ENCODE assay signal across 18 mouse cellular contexts in the genomic region with DNA sequence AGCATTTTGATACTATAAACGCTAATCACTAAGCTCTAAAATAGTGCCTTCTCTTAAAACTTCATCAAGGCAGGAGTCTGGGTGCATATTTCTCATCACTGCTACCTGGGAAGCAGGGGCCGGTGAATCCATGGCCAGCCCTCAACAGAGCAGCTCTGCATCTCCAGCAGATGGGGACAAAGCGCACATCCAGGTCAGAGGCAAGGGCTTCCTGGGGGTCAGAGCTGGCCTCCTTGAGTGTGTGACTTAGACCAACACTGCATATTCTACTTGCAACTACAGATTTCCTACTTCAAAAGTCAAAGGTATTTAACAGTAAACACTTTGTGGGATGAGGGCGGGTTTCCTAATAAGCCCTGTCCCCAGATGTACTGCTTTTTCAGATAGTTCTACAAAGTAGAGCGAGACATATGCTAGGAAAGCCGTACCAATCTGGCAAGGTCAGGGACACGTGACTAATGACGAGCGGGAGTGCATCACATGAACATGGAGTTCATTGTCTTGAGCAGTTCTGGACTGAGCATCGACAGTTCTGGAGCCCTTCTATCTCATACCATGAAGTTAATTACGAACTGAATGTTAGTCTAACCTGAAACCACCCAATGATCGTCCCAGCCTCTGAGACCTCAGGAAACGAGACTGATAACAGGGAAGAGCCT. TPM values are rescaled to one million over a fixed set of nuclear protein-coding genes. Genes with fewer than 3 reads are reported as not detected.
DNase-seq lines count a peak whose midpoint lies in the region; ATAC-seq and TF ChIP-seq lines count a peak whose summit lies in the region.
"Had no signal": no experiment of that assay in that cellular context is flagged by ENCODE, and none has a peak within 500 bp of the region (broad histone marks: within the 10 kb centered on the region; RNA-seq: fewer than 3 reads in every experiment).

No protein-coding gene starts in this region.

- H3K27me3 ChIP-seq in heart, postnatal 0 days (ENCODE audit: control insufficient read depth, insufficient read depth, low read length): no peaks in the 10 kb centered on the region
- H3K27me3 ChIP-seq: heart, embryonic 15.5 days; liver, embryonic 15.5 days; midbrain, embryonic 12.5 days had no signal

- H3K27ac ChIP-seq in heart, postnatal 0 days (ENCODE audit: low read depth): 0 out of 2 replicates have a peak overlapping the region, but pooled peaks have one; percentile 25
- no peak overlapping the region for H3K27ac ChIP-seq in left cerebral cortex, adult 2 months
- H3K27ac ChIP-seq: heart, embryonic 15.5 days; liver, embryonic 15.5 days; macrophage; midbrain, embryonic 12.5 days had no signal

- peak; percentile 31 for TF ChIP-seq CTCF in heart, postnatal 0 days (IDR thresholded peaks at IDR 0.05; ENCODE audit: low read depth)
- peak; percentile 1; the same call in 1 of the 2 replicates for TF ChIP-seq CTCF in left cerebral cortex, adult 2 months (IDR thresholded peaks at IDR 0.05)

- TF ChIP-seq EP300 in heart, postnatal 0 days (IDR thresholded peaks at IDR 0.05; ENCODE audit: low read depth): no peak

- H3K4me2 ChIP-seq in heart, postnatal 0 days (ENCODE audit: low read depth, low read length): no peak overlapping the region
- H3K4me2 ChIP-seq: heart, embryonic 15.5 days; liver, embryonic 15.5 days; midbrain, embryonic 12.5 days had no signal

- no peak overlapping the region for H3K9ac ChIP-seq in heart, postnatal 0 days (replicated peaks; ENCODE audit: low read depth, low read length)
- H3K9ac ChIP-seq: heart, embryonic 15.5 days; liver, embryonic 15.5 days; midbrain, embryonic 12.5 days had no signal

- peak; percentile 36 for DNase-seq in embryo, embryonic 10 days (ENCODE audit: low spot score)
- DNase-seq in embryo, embryonic 9.5 days (ENCODE audit: extremely low spot score): no peak
- DNase-seq in heart, postnatal 0 days (ENCODE audit: low spot score): no peak
- no peak for DNase-seq in heart, postnatal 25 days (ENCODE audit: low spot score)
- DNase-seq in left cerebral cortex, adult 2 months (ENCODE audit: extremely low spot score in 1 of 2, low spot score in 2 of 2): no peak
- no peak for DNase-seq in left cerebral cortex, adult 11 months (ENCODE audit: low spot score)
- peak; percentile 47 for DNase-seq in ES-CJ7 (ENCODE audit: low read depth, low spot score)
- DNase-seq in right cerebral cortex, postnatal 14 days: no peak
- DNase-seq: adrenal gland, adult 8-10 months; cerebellum, adult 18-20 months; gastrocnemius, postnatal 36 days; kidney, postnatal 14 days; thymus, postnatal 14 days had no signal

- H3K9me3 ChIP-seq in heart, postnatal 0 days (replicated peaks; ENCODE audit: control insufficient read depth, low read length): no peaks in the 10 kb centered on the region
- H3K9me3 ChIP-seq: heart, embryonic 15.5 days; liver, embryonic 15.5 days; midbrain, embryonic 12.5 days had no signal

- H3K4me1 ChIP-seq in heart, postnatal 0 days (ENCODE audit: control insufficient read depth, insufficient read depth): no peaks in the 10 kb centered on the region
- H3K4me1 ChIP-seq: liver, embryonic 15.5 days; midbrain, embryonic 12.5 days had no signal

- no peak overlapping the region for H3K4me3 ChIP-seq in heart, postnatal 0 days (ENCODE audit: low read depth, low read length)
- no peak overlapping the region for H3K4me3 ChIP-seq in left cerebral cortex, adult 2 months
- H3K4me3 ChIP-seq: erythroblast, embryonic 14.5 days; heart, embryonic 15.5 days; liver, embryonic 15.5 days; midbrain, embryonic 12.5 days had no signal

- intact Hi-C loops in heart, postnatal 25 days (cut with DNase I): loop anchor here (10.0 kb wide), 1 partner anchor 146 kb away; no protein-coding TSS in a partner anchor
- intact Hi-C loops in left cerebral cortex, adult 2 months (cut with DNase I): no loop called here

- H3K36me3 ChIP-seq in heart, postnatal 0 days (replicated peaks; ENCODE audit: control insufficient read depth, insufficient read depth, low read length): peaks cover 76% of the 10 kb centered on the region

- 73% methylated on average over 13 of the region's 13 CpGs for WGBS in heart, postnatal 0 days

- no peak for ATAC-seq in heart, postnatal 0 days (ENCODE audit: insufficient read depth, low read depth)

RNA-seq across cellular contexts. Expression of gene Csrp2, which starts 21.3 kb away (rescaled TPM):
- total RNA-seq in heart, postnatal 0 days (2014; rRNA removed; ENCODE audit: low replicate concordance): 193 and 293 TPM in 2 replicates
- 375 and 389 TPM in 2 replicates for polyA plus RNA-seq in heart, postnatal 0 days (2015; fragmentation: Nextera tagmentation; extraction: Ambion mirVana)
- total RNA-seq in heart, postnatal 25 days (2021): 10 to 100 TPM; 54.6 to 60.7 TPM
- 10 to 100 TPM in 1 of 2 experiments, 1 to 10 TPM in 1; 7.0 to 10.7 TPM for total RNA-seq in left cerebral cortex, adult 2 months (2021)

Comparison
In these comparisons a context has a peak if more than half of its experiments do, and no peak if none do; other contexts are left out.
1. DNase-seq: peak in embryo, embryonic 10 days (single experiment) and ES-CJ7 (single experiment); none in embryo, embryonic 9.5 days (single experiment), heart, postnatal 0 days (single experiment), heart, postnatal 25 days (single experiment), left cerebral cortex, adult 2 months (0 of 2), left cerebral cortex, adult 11 months (single experiment) and right cerebral cortex, postnatal 14 days (single experiment).
2. RNA of gene Csrp2, which starts 21.3 kb away (total RNA-seq): 193 to 293 TPM in heart, postnatal 0 days and 54.6 to 60.7 TPM in heart, postnatal 25 days; 7.0 to 10.7 TPM in left cerebral cortex, adult 2 months; every median in the first group is over 4 times any median in the second.